Mouse (Mus musculus) spleen, adult 12 weeks (tissue): ENCODE measurements around the gene Lactb.
A peak's percentile ranks its signal among the peaks of the same experiment; 100 is the strongest.

Experiments
- DNase-seq: peaks from one replicate; pipeline ENCODE4 v3.0.0; 2022; ENCODE audit warnings: low spot score

Gene Lactb

DNA sequence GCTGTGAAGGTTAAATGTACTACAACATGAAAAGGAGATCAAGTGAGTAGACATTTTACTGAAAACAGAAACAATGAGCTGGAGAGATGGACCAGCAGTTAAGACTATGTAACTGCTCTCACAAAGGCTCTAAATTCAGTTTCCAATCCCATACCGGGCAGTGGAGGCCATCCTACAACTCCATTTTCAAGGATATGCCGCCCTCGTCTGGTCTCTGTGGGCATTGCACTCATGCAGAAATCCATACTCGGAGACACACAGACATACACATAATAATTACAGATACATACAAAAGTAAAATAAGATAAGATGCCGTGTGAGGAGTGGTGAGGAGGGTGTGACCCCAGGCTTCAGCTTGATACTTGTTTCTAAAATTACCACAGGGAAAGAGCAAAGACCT, 5.2 kb upstream of the Lactb start:
- peak; percentile 77 for DNase-seq

DNA sequence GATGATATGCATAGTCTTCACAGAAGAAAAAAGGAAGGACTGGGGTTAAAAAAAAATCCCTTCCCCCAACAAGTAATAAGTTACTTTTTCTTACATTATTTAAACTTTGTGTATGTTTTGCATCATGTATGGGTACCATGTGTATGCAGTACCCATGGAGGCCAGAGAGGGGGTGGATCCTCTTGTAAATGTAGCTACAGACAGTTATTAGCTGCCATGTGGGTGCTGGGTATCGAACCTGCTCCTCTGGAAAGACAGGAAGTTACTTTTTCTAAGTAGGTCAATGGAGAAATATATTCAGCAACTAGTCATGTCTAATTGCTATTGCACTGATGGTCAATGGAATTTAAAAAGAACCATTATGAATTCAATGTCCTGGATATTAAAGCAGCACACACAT, 3.2 kb upstream of the Lactb start:
- no peak for DNase-seq

DNA sequence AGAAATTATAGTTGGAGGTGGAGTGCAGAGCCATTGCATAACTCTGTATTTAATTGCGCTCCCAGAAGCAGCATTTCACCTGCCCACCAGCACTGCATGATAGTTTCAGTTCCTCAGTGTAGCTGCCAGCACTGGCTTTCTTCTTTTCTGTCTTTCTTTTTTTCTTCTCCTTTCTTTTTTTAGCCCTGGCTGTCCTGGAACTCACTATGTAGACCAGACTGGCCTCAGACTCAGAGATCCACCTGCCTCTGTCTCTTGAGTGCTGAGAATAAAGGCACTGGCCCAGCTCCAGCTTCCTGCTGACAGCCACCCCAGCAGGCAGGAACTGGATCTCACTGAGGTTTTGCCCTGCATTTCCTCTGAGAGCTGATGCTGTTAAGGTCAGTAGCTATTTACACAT, 2.7 kb upstream of the Lactb start:
- DNase-seq: no peak

DNA sequence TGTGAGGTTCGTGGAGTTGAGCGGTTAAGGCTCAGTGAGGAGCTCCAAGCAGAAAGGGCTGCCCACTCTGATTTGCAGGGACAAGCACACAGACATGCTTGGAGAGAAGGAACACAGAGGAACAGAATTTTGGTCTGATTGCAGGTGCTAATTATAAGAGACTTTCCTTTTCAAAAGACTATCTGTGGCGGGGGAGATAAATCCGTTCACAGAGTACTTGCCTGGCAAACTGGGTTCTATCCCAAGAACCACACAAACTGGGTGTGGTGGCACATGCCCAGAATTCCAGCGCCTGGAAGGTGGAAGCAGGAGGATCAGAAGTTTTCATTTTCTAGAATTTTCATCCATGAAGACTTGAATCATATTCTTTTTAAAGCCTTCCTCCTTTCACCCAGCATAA, 1.8 kb upstream of the Lactb start:
- no peak for DNase-seq

DNA sequence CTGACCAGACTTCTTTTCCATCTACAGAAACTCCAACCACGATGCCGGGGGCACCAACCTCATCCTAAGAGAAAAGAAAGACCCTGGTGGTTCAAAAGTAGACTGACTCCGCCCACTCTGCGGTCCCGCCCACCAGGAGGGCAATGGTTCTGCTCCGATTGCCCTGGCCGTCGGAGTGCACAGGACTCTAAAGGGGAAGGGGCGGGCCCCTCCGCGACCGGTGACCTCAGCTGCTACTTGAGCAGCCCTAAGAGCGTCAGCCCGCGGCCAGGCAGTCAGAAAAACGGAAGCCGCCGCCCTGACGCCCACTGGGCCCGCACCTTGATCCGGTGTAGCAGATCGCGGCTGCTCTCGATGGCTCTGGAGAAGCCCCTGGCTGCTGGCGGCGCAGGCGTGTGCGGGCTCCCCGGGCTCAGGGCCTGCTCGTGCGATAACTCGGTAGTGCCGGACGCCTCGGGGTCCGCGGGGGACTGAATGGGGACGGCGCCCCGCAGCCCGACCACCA, 511 bp downstream of the Lactb start:
- DNase-seq: peak; percentile 74

DNA sequence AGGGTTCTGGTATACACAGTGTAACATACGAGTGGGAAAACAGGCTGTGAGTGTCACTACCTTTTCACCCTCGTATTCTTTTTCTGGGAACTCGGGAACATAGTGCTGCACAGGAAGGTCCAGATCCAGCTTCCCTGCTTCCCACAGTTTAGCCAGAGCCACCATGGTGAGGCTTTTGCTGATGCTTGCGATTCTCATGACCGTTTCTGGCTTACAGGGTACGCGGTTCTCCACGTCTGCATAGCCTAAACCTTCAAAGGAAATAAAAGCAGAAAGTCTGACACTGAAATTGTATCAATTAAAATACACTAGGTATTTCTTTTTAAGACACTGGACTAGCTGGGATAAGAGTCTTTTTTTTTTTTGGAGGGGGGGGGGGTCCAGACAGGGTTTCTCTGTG, 4.2 kb downstream of the Lactb start:
- DNase-seq: no peak

DNA sequence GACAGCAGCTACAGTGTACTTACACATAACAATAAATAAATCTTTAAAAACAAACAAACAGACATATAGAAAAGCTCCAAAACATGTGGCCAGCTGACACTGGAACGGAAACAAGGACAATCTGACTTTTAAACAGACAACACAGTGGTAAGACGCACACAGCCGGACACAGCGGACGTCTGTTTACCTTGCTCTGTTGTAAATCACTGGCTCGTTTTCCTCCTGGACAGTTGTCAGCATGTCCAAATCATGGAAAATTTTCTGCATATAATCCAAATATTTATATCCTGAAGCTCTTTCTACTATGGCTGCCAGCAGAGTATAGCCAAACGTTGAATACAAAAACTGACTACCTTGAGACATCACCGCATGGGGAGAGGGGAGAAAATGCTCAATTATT, 7.8 kb downstream of the Lactb start:
- no peak for DNase-seq

DNA sequence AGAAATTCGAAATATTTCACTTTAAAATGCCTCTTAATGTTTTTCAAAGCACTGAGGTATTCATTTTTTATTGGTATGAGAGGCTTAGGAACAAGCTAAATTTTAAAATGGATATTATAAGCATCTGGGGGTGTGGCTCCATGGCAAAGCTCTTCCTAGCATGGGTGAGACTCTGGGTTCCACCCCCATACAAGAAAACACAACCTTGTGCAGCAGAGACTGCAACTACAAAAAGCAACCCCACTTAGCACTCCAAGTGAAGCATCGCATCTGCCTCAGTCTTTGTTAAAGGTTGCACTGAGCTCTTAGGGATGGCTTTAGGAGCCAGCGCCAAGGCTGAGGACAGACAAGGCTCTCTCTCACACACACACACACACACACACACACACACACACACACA, 13.8 kb downstream of the Lactb start:
- DNase-seq: no peak

DNA sequence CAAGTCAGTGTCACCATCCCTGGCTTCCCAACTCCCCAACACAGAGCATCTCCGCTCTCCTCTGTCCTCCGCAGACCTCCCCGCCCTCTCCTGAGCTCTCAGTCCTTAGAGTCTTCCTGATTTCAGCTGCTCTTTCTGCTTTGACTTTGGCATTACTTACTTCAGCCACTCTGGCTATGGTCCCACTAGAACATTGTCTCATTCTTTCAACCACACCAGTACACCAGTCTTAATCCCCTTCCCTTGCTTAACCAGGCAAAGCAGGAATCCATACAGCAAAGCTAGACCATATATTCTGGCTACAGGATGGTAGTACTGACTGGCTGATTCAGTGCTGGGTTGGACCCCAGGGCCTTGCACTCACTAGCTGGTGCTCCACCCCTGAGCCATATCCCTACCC, 17.8 kb downstream of the Lactb start:
- no peak for DNase-seq

DNA sequence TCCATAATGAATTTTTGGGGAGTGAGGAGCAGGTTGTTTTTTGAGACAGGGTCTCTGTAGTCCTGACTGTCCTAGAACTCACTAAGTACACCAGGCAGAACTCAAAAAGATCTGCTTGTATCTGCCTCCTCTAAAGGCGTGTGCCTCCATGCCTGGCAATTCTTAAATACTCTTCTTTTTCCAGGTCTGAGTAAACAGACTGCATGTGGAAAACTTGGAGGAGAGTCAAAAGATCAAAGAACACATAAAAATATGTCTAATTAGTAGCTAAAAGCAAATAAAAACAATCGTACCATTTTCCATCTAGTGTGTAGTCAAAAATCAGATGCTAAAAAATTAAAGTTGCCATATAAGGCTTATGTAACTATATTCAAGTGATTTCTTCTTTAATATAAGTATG, 22.4 kb downstream of the Lactb start:
- DNase-seq: no peak

DNA sequence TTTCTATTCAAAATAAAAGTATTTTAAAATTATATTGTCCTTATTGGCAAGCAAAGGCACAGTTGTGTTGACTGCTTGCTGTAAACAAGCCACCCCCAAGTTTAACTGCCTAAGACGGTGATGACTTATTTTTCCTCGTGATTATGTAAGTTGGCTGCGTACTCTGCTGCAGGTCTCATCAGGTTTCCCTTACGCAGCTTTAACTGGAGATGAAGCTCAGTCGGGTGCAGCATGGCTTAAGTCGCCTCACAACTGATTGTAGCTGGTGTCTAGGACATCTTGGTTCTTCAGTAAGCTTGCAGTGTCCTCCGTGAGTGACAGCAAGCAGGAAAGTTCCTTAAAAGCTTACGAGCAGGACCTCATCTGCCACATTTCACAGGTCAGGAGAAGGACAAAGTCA, 23.0 kb downstream of the Lactb start:
- no peak for DNase-seq

DNA sequence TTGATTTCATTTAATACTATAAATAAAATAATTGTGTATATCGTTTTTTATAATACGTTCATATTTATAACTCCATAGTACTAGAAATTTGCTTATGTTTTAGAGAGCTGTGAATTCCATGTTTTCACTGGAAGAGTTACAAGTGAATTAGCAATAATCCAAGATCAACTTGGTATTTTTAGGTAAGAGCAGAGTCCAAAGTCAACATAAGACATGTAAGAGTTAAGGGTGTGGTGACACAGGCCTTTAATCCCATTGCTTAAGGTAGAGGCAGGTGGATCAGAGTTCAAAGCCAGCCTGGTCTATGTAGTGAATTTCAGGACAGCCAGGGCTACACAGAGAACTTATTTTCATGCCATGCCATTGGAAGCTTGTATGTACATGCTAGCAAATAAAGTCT, 26.7 kb downstream of the Lactb start:
- no peak for DNase-seq

DNA sequence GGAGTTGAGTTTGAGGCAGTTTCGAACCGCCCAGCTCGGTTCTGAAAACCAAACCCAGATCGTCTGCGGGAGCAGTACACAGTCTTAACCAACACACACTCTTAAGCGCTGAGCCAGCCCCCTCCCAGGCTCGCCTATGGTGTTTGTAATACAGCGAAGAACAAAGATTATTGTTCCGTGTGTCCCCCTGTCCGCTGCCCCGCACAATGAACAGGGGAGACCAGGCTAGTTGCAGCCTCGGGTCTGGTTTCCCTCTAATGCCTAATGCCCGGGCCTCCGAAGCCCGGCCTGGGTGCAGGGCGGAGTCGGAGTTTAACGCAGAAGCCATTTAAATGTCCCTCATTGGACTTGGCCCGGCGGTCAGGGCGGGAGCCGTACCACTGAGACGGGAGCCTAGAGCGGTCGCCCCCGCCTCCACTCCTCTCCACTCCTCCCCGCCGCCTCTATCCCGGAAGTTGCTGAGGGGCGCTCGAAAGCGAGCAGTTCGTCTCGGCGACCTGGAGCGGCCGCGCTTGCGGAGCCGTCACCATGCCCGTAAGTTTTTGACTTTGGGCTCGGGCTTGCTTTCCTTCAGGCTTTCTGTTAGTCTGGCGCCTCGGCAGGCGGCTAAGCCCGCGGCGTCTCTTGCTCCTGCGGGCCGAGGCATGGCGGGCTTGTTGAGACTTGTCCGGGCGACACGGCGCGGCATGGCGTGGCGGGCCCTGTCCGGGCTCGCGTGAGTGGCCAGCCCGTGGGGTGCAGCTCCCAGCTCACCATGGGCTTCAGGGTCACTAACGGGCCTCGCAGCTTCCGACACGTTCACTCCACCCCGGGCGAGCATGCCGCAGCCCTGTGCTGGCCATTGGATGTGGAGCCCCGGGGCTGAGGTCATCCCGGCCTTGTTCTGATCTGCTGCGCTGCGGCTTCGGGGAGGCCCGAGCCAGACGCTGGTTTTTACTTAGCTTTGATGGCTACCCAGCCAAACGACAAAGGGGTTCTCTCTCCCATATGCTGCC, 29.3 kb downstream of the Lactb start, which contains the start of gene Rps27l:
Rps27l (plus strand) TSS at position 440 of the 995 bp plus-strand sequence.
- peak; percentile 92 for DNase-seq

DNA sequence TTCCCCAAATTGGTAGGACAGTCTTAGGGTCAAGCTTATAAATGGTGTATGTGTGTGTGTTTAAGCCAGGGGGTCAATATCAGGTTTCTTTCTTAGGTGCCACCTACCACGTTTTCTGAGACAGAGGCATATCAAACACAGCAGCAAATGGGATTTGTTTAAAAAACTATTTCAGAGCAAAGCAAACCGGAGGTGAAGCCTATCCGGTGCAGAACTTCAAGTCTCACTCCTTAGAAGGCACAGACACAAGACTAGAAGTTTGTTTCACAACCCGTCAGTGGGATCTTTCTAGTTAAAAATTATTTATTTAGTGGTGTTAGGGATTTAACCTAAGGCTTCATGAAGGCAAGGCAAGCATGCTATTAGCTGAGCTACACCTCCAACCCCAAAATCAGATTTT, 30.1 kb downstream of the Lactb start:
- DNase-seq: no peak

DNA sequence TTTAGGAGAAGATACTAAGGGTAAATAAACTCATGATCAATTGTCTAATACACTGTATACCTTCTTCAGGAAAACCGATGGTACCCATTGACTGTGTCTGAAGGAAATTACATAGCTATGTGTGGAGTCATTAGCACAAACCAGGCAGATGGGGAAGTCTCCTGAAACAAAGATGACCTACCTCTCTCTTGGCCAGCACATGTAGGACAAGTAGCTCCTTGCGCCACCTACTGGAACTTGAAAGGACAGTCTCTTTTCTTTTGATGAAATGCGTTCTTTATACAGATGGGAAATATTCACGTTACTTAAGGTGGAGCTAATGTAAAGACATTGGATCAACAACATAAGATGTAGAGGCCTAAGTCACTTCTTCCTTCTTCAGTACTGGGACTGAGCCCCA, 36.4 kb downstream of the Lactb start:
- DNase-seq: no peak

DNA sequence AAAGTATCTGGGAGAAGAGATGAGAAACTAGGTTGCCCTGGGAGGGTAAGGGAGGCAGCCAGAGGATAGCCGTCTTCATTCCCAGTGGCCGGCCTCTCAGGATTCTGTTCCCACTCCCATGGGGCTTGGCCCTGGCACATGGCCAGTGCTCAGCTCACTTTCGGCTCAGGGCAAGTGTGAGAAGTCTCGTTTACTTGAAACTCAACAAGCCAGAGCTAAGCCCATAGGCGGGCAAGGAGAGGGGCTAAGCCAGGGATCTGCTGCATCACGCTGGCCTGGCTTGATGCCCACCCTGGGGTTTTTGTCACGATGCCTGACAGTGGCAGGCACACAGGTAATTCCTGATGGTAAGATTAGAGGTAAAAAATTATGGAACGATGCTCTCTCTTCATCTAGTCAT, 37.8 kb downstream of the Lactb start:
- no peak for DNase-seq

DNA sequence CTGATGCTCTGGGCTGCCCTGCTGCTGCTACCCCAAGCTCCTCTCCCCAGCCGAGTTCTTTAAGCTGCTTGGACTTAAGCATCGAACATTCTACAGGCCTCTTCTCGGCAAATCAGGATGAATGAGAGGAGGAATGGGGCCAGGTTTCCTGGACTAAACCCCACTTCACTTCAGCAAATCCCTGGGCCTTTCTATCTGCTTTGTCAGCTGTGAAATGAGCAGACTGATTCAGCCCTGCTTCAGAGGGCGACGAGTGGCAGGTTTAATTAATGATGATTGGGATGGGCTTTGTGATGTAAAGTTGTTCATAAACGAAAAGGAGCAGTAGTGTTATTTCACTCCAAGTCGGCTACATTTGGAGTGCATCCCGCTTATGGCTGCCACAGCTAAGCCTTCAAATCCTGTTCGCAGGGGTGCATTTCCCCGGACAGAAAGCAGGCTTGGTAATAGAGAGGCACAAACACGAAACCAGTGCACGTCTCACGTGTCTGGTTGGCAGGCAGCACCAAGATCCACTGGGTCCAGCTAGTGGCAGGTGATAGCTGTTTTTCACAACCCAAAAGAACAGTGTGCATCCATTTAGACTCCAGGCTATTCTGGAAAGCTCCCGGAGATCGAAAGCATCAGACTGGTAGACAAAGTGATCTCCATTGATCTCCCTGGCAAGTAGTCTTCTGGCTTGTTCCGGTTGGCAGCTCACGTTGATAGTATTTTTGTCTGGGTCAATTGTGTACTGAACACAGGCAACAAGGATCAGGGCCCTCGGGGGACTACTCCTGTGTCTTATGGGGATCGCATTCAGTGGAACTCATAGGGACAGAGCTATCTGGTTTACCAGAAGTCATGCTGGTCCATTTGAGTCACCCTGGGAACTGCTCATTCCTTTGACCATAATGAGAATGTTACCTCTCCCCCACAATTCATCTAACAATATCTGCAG, 41.1 kb downstream of the Lactb start:
- DNase-seq: no peak

DNA sequence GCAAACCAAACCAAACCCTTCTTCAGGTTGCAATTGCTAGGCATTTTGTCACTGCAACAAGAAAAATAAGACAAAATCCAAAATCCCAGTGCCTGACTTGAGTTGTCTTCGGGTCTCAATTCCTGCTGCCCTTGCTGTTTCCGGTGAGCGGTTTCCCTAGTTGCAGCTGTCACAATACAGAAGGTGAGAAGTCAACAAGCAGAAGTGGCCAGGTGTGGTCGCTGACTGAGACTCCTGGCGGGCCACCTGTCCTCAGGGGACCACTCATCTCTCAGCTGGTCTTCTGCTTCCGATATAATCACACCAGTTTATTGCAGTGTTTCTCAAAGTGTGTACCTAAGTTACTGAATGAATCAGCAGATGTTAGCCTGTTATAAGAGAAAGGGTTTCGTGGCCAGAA, 44.9 kb downstream of the Lactb start:
- no peak for DNase-seq

DNA sequence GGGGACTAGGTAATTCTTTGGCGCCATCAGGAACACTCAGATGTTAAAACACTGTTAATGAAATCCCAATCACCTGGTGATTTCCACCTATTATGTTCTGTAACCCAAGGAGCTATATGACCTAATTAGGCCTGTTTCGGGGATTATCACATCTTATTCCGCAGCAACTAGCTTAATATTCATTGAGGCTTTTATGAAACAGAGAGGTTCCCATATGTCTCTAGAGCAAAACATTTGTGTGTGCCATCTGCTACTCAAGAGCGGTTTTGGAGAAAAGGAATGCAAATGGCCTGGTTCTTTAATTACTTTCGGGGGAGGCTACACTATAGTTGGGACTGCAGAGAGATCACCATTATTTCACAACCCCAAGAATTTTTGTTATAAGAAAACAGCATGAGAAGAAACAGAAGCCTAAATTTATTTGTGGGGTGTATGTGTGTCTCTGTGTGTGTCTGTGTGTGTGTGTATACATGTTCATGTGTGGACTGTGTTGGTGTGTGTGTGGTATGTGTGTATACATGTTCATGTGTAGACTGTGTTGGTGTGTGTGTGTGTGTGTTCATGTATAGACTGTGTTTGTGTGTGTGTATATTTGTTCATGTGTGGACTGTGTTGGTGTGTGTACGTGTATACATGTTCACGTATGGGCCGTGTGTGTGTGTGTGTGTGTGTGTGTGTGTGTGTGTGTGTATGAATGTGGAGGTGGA, 47.4 kb downstream of the Lactb start:
- no peak for DNase-seq

DNA sequence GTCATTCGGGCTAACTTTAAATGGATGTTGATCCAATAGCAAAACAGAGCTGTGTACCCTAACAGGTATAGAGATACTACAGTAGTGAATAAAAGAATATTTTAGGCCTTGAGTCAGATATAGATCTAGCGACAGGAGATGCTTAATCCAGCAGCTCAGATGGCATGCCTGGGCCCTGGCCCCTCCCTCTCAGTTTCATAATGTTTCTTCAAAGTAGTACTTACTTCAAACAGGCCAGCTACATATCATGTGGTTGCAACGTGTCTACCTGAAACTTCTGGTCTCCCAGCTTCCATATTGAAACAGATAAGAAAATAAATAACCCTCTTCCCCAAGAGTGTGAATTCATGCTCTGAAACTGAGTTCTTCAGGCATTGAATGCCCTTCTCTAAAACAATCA, 49.4 kb downstream of the Lactb start:
- no peak for DNase-seq

DNA sequence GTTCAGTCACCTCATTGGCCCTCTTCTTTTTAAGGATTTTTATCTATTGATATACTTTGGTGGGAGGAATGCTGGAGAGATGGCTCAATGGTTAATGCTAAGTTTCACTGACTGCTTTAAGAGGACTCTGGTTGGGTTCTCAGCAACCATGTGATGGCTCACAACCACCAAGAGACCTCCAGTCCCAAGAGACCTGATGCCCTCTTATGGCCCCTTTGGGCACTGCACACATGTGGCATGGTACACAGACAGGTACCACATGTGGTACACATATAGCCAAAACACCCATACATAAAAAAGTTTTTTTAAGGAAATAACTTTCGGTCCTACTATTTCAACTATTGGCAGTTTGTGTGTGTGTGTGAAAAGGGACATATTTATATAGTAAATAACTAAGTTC, 53.2 kb downstream of the Lactb start:
- no peak for DNase-seq
